Mouse (Mus musculus) adrenal gland, adult 18-20 months (tissue): ENCODE results near the gene Tars2. TPM values are rescaled to one million over a fixed set of nuclear protein-coding genes. Genes with fewer than 3 reads are reported as not detected.
"Not testable (repeated sequence)": the region's sequence is repeated elsewhere in the genome, so short reads cannot be mapped to it uniquely, and the experiment has no call there.

Experiments
- DNase-seq, 2 experiments: peaks; one replicate each; pipeline ENCODE4 v3.0.0; 2021 to 2022; ENCODE audit warnings: low spot score in 2 of 2
- long read RNA-seq, 2 experiments: library from polyadenylated mRNA; stranded (forward); transcript quantifications; one replicate each; pipeline ENCODE4 v2.0.0; 2021
- total RNA-seq, 2 experiments: library from RNA; stranded (reverse); gene quantifications; 1 replicate in 1 of 2; 2 replicates in 1 of 2; pipeline ENCODE4 v1.2.3; 2021

Tars2 gene
- 10 to 100 TPM; 45.5 to 52.1 TPM for total RNA-seq
- long read RNA-seq, experiment 1, transcript Tars2-201 (18 exons, 2,400 nt) = major isoform, 25 of 43 reads
- long read RNA-seq, experiment 1, partial matches to known transcripts = 5 of 43 reads
- long read RNA-seq, experiment 1, other reads (novel, unspliced or antisense) = 12 of 43 reads
- long read RNA-seq, experiment 2, transcript Tars2-201 (18 exons, 2,400 nt) = major isoform, 79 of 107 reads
- long read RNA-seq, experiment 2, partial matches to known transcripts = 17 of 107 reads
- long read RNA-seq, experiment 2, other reads (novel, unspliced or antisense) = 11 of 107 reads

GRCm38 (mm10) chr3:95760106-95760505, at the start of gene Tars2:
Tars2 (minus strand) TSS chr3:95760206.
- no peak for DNase-seq

DNA sequence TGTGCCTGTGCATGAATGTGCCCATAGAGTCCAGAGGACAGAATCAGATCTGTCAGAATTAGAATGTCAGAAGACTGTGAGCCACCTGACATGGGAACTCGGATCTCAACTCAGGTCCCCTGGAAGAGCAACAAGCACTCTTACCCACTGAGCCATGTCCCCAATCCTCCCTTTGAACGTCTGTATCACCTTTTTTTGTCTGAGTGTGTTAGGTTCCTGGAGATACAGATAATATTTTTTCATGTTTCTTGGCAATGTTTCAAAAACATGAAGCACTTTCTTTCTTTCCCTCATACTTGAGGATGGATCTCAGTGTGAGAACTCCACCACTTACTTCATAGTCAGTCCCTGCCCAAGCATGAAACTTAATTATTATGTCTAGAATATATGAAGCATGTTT, 48.4 kb upstream of the Tars2 start:
- DNase-seq = no peak

GRCm38 (mm10) chr3:95807630-95808029, 47.6 kb upstream of the Tars2 start:
- DNase-seq = not testable (repeated sequence)

- no peak for DNase-seq
These were observed 46.7 kb upstream of the Tars2 start for GRCm38 (mm10) chr3:95806677-95807076.

- DNase-seq = no peak
These were observed 43.8 kb upstream of the Tars2 start for GRCm38 (mm10) chr3:95803851-95804250.

- no peak for DNase-seq
These were observed 38.8 kb upstream of the Tars2 start for GRCm38 (mm10) chr3:95798756-95799155.

DNA sequence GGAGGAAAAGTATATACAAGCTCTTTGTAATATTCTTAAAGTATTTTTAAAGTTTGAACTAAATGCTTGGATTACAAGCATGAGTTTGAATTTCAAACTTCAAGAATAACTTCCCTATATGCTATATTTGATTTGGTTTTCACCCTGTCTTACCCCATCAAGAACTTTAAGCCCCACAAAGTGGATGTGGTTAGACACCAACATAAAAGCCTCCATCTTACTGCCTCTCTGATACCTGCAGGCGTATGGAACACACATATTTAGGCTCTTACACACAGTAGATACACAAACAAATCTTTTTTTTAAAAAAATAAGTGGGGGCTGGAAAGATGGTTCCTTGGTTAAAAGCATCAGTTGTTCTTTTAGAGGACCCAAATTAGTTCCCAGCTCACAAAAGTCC, 34.3 kb upstream of the Tars2 start:
- no peak for DNase-seq

GRCm38 (mm10) chr3:95793662-95794061, 33.7 kb upstream of the Tars2 start:
- no peak for DNase-seq

- DNase-seq = no peak
These were observed 25.5 kb upstream of the Tars2 start for GRCm38 (mm10) chr3:95785501-95785900.

DNA sequence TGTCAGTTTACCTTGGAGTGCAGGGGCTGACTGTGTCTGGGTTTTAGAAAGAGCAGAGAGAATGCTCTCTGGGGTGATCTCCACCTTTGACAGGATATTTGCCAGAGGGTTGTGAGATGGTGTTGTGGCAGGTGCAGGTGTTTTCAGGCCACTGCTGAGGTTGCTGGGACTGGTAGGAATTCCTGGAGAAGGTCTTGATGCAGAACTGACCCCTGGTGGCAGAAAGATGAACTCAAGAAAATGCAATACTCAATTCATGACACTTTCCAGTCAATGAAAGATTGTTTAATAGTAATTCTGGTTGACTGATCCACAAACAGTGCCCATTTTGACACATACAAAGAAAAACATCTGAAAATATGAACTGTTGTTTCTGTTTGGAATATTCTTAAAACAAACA, 12.0 kb upstream of the Tars2 start:
- no peak for DNase-seq

DNA sequence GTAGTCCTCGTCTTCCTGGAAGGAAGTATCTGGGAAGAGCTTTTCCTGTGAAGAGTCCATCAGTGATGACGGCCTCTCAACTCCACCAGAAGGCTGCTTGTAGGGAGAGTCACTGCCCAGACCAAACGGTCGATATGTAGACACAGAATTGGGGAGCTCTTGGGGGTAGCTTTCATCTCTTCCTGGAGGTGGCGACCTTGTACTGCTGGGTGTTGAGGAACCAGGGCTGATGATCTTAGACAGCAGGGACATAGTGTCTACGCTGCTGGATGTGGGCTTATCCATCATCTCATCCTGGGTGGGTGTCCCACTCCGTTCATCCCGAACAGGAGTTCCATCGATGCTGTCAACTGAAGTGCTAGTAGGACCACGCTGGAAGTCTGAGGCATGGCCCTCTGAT, 5.5 kb upstream of the Tars2 start:
- no peak for DNase-seq

- no peak for DNase-seq
These were observed 3.8 kb upstream of the Tars2 start for GRCm38 (mm10) chr3:95763811-95764210.

GRCm38 (mm10) chr3:95762961-95763360, 3.0 kb upstream of the Tars2 start:
- DNase-seq = no peak

GRCm38 (mm10) chr3:95761771-95762170, 1.8 kb upstream of the Tars2 start:
- DNase-seq = no peak

DNA sequence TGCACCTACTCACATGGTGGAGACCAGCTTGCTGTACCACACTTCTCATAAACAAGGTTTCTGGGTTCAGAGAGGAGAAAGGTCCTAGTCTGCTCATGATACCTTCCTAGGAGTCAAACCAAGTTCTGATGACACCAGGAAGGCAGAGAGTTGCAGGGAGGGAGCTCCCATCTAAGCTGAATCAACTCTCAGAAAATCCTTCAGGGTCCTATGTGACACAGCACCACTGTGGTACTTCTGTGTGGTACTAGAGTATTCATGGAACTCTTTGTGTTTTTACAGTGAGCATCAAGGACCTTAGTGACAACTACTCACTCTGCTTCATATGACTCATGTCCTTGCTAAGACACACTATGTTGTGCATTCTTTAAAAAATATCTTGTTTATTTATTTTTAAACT, 650 bp upstream of the Tars2 start:
- no peak for DNase-seq

GRCm38 (mm10) chr3:95758467-95759218, 1.4 kb downstream of the Tars2 start:
- DNase-seq = no peak

DNA sequence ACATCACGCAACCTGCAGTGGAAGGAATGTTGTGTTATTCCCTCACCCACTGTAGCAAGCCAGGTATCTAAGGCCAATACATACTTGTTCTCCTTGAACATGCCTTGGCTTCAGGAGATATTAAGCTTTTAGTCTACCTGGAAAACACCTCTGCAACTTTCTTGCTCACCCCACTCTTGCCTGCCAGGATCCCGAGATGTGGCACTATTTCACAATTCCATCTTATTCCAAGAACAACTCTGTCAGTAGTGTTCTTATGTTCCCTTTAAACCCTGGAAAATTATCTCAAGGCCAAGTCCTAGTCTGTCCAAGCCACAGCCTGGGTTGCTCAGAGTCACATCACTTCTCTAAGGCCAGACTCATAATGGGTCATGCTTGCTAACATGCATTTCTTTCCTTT, 3.2 kb downstream of the Tars2 start:
- no peak for DNase-seq

DNA sequence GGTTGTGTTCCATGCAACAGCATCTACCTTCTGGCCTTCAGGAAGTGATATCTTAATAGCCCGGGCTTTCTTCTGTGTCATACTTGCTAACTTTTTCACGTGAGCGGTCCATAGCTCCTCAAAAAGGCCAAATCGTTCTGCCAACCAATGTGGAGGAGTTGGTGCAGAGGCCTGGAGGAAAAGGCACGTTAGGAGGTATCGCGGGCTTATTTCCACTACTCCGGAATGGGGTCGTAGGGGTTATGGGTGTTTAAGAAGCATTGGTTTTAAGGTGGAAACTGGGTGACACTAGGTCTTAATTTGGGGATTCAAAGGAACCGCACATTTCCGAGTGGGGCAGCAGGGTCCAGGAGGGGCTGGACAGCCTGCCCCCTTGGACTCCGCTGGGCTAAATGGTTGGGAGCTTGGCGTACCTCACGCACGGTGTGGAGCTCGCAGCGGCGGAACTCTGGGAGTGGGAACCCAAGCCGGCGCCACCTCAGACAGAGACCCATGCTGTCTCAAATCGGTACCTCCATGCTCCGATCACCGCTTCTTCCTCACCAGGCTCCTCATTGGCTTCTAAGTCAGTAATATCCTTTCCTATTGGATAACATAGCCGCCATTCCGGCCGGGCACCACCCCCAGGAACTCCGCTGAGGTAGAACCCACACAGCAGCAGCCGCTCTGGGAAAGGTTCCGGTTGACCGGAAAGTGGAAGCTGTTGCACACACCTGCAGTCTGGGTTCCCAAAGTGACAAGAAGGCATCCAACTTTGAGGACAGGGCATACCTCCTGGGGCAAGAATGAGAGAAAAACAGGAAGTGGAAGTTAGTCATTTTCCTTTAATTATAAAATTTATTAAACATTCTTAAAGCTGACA, 5.4 kb downstream of the Tars2 start:
- peak; percentile 83 to 88 for DNase-seq

DNA sequence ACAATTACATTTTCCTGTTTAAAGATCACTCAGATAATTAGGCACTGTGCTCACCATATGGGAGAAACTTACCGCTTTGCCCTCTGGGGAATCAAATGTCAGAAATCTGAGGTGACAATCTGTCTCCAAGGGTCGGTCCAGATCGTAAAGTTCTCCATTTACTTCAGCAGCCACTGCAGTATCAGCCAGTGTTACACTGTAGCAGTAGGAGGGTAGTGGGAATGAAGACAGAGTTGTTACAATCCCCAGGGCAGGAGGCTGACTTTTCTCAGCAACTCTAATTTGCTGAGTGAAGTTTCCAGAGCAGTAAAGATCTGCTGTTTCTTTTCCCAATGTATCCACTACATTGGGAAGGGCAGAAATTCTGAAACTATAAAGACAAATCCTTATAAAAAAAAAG, 7.1 kb downstream of the Tars2 start:
- DNase-seq = no peak

- DNase-seq = no peak
These were observed 19.6 kb downstream of the Tars2 start for GRCm38 (mm10) chr3:95740406-95740805.

- DNase-seq = peak; percentile 75 to 88
These were observed 20.5 kb downstream of the Tars2 start, which contains the start of gene Ecm1 for GRCm38 (mm10) chr3:95739353-95740104. Ecm1 (minus strand) TSS chr3:95739569.
